Mouse (Mus musculus) kidney, embryonic 14.5 days (tissue): ENCODE results near the gene Ctnnd2. TPM values are rescaled to one million over a fixed set of nuclear protein-coding genes. Genes with fewer than 3 reads are reported as not detected.
A peak's percentile ranks its signal among the peaks of the same experiment; 100 is the strongest.

Experiments
- ATAC-seq: fragments of 200-750 bp; cut with Nextera tagmentation; 2 replicates; pipeline ENCODE4 v1.8.0; 2017; ENCODE audit warnings: moderate number of reproducible peaks, mild to moderate bottlenecking, moderate TSS enrichment, moderate library complexity; ENCODE audit not compliant: low FRiP score, low TSS enrichment
- H3K27ac ChIP-seq: fragments of 300-500 bp; sonication (generic); 2 replicates; pipeline ENCODE4 v1.5.1; 2014; ENCODE audit warnings: low read depth, mild to moderate bottlenecking, low read length, moderate library complexity, mixed read lengths
- H3K27me3 ChIP-seq: fragments of 300-500 bp; sonication (generic); 2 replicates; pipeline ENCODE4 v1.6.1; 2014; ENCODE audit warnings: mild to moderate bottlenecking, low read length; ENCODE audit not compliant: control insufficient read depth, insufficient read depth
- H3K36me3 ChIP-seq: fragments of 300-500 bp; sonication (generic); 2 replicates; pipeline ENCODE4 v1.6.1; 2014; ENCODE audit warnings: low read length, mixed read lengths; ENCODE audit not compliant: control insufficient read depth, insufficient read depth
- H3K4me1 ChIP-seq: fragments of 300-500 bp; sonication (generic); 2 replicates; pipeline ENCODE4 v1.6.1; 2014; ENCODE audit warnings: low read length, mixed read lengths; ENCODE audit not compliant: control insufficient read depth, insufficient read depth
- H3K4me2 ChIP-seq: fragments of 300-500 bp; sonication (generic); replicated peaks from 2 replicates; pipeline ENCODE4 v1.6.1; 2014; ENCODE audit warnings: low read depth, mild to moderate bottlenecking, low read length
- H3K4me3 ChIP-seq: fragments of 300-500 bp; sonication (generic); 2 replicates; pipeline ENCODE4 v1.5.1; 2014; ENCODE audit warnings: mild to moderate bottlenecking, low read length
- H3K9ac ChIP-seq: fragments of 300-500 bp; sonication (generic); 2 replicates; pipeline ENCODE4 v1.6.1; 2014; ENCODE audit warnings: low read depth, mild to moderate bottlenecking, low read length, moderate library complexity
- H3K9me3 ChIP-seq: fragments of 300-500 bp; sonication (generic); 2 replicates; pipeline ENCODE4 v1.6.1; 2016; ENCODE audit warnings: low read length; ENCODE audit not compliant: control insufficient read depth
- WGBS: fragments of 180-500 bp; shearing (Covaris S2); extraction: QIAGEN DNeasy Blood & Tissue Kit; methylation state at CpG from one replicate; pipeline ENCODE4 v1.1.7; 2014; 5-methylcytosine and 5-hydroxymethylcytosine counted together
- polyA plus RNA-seq: library from polyadenylated mRNA; unstranded; fragments of >200 nt; fragmentation: Nextera tagmentation; extraction: Ambion mirVana; gene quantifications from 2 replicates; pipeline ENCODE4 v1.2.1, GENCODE M21; 2014

Gene Ctnnd2
- polyA plus RNA-seq, 1 experiment from 2014 or later = 4.6 TPM

DNA sequence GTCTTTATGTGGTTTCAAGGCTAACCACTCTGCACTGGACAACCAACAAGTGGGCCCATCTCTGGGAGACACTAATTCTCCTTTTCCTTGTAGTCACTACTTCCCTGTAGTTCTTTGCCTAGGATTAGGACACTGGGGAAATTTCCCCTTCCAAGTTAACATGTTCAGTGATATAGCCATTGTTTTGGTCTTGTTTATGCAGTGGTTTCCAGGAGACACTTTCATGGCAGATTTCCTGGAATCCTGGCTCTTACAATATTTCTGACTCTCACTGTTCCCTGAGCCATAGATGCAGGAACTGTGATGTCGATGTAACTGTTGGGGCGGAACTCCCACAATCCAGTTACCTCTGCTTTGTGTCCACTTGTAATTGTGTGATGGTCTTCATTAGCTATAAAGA, 814.5 kb downstream of the Ctnnd2 start:
- no peaks in the 10 kb centered on the region for H3K36me3 ChIP-seq
- H3K27ac ChIP-seq = no peak overlapping the region
- no peak overlapping the region for H3K4me3 ChIP-seq
- no peak overlapping the region for H3K4me2 ChIP-seq
- no peak overlapping the region for H3K9ac ChIP-seq
- H3K9me3 ChIP-seq = no peaks in the 10 kb centered on the region
- H3K4me1 ChIP-seq = peaks cover 7% of the 10 kb centered on the region; the same call in 1 of the 2 replicates
- 90% methylated on average over 2 of the region's 2 CpGs for WGBS
- ATAC-seq = no peak
- no peaks in the 10 kb centered on the region for H3K27me3 ChIP-seq

DNA sequence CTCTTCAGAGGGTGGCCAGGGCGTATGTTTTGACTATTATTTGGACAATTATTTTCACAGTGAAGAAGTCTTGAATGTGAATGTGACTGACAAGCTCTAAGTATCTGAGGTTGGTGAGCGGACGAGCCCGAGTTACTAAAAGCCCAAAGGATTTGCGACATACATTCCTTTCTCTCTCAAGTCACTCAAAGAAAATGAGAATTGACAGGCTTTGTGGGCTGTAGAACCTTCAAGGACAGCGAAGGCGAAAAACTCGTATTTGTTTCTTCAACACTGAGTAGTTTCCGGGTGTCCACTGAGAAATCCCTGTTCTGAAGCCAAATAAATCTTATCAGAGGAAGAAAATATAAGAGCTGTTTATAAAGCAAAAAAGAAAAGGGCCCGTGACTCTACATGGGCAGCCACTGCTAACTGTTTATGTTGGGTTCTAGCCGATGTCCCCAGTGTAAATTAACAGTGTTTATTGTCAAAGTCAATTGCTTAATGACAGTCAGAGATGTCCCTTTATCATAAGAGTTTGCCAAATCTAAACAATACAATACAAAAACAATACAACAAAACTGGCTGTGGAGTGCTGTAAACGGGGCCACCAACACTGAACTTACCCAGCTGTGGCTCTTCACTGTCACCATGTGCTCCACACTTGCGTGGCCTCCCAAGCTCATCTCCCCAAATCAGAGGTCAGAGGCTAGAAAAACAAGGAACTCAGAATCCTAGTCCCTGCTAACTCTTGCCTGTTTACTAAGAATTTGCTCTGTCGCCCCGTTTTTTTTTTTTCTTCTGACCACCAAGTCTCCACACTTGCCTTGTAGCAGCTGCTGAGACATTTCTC, 818.2 kb downstream of the Ctnnd2 start:
- H3K9me3 ChIP-seq = no peaks in the 10 kb centered on the region
- no peaks in the 10 kb centered on the region for H3K27me3 ChIP-seq
- 30% methylated on average over 15 of the region's 15 CpGs for WGBS
- no peak overlapping the region for H3K4me3 ChIP-seq
- no peak overlapping the region for H3K27ac ChIP-seq
- peaks cover 7% of the 10 kb centered on the region; the same call in 1 of the 2 replicates for H3K4me1 ChIP-seq
- H3K36me3 ChIP-seq = no peaks in the 10 kb centered on the region
- H3K4me2 ChIP-seq = no peak overlapping the region
- H3K9ac ChIP-seq = no peak overlapping the region
- ATAC-seq = peak; percentile 73; the same call in 1 of the 2 replicates

DNA sequence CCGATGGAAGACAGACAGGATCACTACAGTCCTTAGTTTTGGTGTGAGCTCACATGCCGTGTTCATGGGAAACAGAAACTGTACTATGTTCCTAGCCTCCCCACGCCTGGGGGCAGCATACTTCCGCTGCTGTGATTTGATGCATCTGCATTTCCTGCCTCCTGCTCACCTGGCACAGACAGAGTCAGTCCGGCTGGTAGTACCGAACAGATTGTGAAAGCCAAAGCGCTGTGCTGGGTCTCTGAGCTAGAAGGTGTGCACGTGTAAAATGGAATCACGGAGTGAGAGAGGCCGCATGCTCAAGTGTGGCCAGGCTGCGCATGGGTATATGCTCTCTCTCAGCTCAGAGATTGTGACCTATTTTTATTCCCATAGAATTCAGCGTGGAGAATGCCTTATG, 820.0 kb downstream of the Ctnnd2 start:
- no peak overlapping the region for H3K9ac ChIP-seq
- no peaks in the 10 kb centered on the region for H3K27me3 ChIP-seq
- H3K36me3 ChIP-seq = no peaks in the 10 kb centered on the region
- H3K27ac ChIP-seq = no peak overlapping the region
- H3K4me1 ChIP-seq = peaks cover 7% of the 10 kb centered on the region; the same call in 1 of the 2 replicates
- H3K9me3 ChIP-seq = no peaks in the 10 kb centered on the region
- 81% methylated on average over 12 of the region's 12 CpGs for WGBS
- no peak for ATAC-seq
- H3K4me2 ChIP-seq = no peak overlapping the region
- no peak overlapping the region for H3K4me3 ChIP-seq

DNA sequence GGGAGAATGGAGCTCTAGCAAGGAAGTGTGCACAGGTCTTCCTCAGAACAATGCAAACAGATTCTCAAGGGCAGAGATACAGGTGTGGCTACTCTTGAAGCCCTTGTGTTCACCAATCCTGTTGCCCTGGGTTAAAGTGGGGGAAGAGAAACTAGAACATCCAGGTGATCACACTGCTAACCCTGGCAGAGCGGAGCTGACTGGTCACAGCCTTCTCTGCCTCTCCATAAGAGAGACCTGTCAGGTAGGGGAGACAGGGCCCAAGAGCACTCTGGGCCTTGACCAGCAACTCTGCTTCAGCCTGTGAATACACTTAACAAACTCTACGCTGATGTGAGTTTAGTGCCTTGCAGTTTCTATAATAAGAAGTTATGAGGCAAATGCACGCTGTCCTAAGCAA, 820.5 kb downstream of the Ctnnd2 start:
- Histone ChIP-seq H3K4me3 (no peak overlapping the region), H3K4me2 (no peak overlapping the region), H3K9ac (no peak overlapping the region), H3K27ac (no peak overlapping the region), H3K36me3 (no peaks in the 10 kb centered on the region), H3K4me1 (peaks cover 7% of the 10 kb centered on the region; the same call in 1 of the 2 replicates), H3K27me3 (no peaks in the 10 kb centered on the region), H3K9me3 (no peaks in the 10 kb centered on the region)
- WGBS = 85% methylated on average over 3 of the region's 3 CpGs
- no peak for ATAC-seq

DNA sequence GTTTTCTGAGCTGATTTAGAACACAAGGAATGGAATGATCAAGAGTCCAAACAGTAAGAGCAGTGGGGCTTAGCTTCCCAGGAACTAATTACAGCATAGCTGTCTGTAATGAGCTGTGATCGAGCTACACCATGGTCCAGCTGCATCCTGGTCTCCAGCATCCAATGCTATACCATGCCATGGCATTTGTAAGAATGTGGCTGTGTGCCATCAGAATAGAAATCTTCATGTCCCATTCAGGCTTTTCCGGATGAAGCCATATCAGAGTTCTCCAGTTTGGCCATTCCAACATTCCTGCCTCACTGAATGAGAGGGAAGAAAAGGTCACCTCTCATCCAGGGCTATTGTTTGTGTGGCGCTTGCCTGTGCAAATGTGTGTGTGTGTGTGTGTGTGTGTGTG, 823.0 kb downstream of the Ctnnd2 start:
- H3K4me3 ChIP-seq = no peak overlapping the region
- ATAC-seq = no peak
- no peak overlapping the region for H3K4me2 ChIP-seq
- no peaks in the 10 kb centered on the region for H3K9me3 ChIP-seq
- H3K4me1 ChIP-seq = peaks cover 4% of the 10 kb centered on the region; the same call in 1 of the 2 replicates
- no peak overlapping the region for H3K27ac ChIP-seq
- no peaks in the 10 kb centered on the region for H3K27me3 ChIP-seq
- WGBS = 84% methylated on average over 3 of the region's 3 CpGs
- H3K9ac ChIP-seq = no peak overlapping the region
- no peaks in the 10 kb centered on the region for H3K36me3 ChIP-seq

DNA sequence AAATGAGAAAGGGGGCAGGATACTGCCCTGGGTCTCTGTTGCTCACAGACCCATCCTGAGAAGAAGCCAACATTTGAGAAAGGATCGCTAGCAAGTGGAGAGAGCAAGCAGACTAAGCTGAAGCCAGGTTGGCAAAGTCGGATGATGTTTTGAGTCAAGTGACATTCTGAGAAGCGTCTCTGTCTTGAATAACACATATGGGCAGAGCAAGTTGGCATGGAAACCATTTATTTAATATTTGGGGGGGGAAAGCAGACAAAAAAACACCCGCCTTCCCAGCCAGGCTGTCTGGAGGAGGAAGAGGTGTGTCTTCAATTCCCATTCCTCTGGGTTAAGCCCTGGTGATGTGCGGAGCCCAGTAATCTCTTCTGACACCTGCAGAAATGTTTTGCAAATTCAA, 832.1 kb downstream of the Ctnnd2 start:
- no peaks in the 10 kb centered on the region for H3K36me3 ChIP-seq
- H3K27me3 ChIP-seq = no peaks in the 10 kb centered on the region
- H3K4me2 ChIP-seq = no peak overlapping the region
- no peak overlapping the region for H3K27ac ChIP-seq
- ATAC-seq = no peak
- H3K9me3 ChIP-seq = no peaks in the 10 kb centered on the region
- no peak overlapping the region for H3K9ac ChIP-seq
- H3K4me1 ChIP-seq = no peaks in the 10 kb centered on the region
- 90% methylated on average over 5 of the region's 5 CpGs for WGBS
- H3K4me3 ChIP-seq = no peak overlapping the region

DNA sequence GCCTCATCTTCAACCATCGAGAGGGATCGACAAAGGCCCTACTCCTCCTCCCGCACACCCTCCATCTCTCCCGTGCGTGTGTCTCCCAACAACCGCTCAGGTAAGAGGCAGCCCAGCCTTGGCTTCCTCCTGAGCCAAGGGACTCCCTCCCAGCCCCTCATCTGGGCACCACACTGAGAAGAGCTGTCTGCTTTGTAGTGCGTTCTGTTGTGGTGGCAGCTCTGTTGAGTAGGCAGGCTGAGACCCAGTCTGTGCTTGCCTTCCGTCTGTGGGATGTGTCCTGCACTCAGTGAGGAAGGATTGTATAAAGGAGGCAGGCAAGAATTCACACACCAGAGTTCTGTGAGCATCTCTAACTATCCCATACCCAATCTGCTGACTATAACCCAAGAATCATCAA, 832.6 kb downstream of the Ctnnd2 start:
- no peak for ATAC-seq
- Histone ChIP-seq H3K9ac (no peak overlapping the region), H3K27me3 (no peaks in the 10 kb centered on the region), H3K4me3 (no peak overlapping the region), H3K36me3 (no peaks in the 10 kb centered on the region), H3K9me3 (no peaks in the 10 kb centered on the region), H3K4me1 (no peaks in the 10 kb centered on the region), H3K4me2 (no peak overlapping the region), H3K27ac (no peak overlapping the region)
- WGBS = 81% methylated on average over 8 of the region's 8 CpGs

DNA sequence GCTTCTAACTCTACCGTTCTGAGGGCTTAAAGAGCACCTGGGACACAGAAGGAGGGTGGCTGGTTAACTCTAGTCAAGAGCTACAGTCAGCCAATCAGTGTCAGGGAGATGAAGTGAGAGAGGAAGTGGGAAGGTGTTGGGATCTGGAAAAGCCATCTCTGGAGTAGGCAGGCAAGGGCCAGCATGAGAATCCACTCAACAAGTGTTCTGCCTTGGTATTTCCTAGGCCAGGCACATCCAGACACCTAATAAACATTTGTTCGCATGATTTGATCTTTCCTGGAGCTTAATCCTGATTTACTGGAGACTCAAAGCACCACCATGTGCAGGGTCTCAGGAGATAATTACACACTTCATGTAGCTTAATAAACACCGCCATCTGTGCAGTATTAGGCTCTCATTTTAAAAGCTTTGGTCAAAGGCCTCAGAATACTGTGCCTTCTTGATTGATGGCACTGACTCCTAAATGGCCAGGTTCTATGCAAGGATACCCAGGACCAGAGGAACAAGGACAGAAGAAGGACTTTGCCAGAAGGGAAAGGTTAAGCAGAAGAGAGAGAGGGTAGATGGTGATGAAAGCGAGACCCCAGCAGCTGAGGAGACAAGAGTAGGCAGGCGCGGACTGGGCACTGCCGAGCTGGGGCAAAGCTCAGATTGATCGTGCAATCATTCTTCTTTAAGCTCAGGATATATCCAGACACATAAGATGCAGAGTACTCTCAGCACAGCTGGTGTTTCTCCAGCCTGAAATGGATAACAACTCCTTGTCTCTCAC, 833.8 kb downstream of the Ctnnd2 start:
- H3K4me1 ChIP-seq = no peaks in the 10 kb centered on the region
- WGBS = 62% methylated on average over 8 of the region's 8 CpGs
- no peaks in the 10 kb centered on the region for H3K9me3 ChIP-seq
- H3K4me2 ChIP-seq = no peak overlapping the region
- H3K4me3 ChIP-seq = no peak overlapping the region
- no peaks in the 10 kb centered on the region for H3K27me3 ChIP-seq
- H3K9ac ChIP-seq = no peak overlapping the region
- H3K27ac ChIP-seq = no peak overlapping the region
- ATAC-seq = peak; percentile 60
- H3K36me3 ChIP-seq = no peaks in the 10 kb centered on the region

DNA sequence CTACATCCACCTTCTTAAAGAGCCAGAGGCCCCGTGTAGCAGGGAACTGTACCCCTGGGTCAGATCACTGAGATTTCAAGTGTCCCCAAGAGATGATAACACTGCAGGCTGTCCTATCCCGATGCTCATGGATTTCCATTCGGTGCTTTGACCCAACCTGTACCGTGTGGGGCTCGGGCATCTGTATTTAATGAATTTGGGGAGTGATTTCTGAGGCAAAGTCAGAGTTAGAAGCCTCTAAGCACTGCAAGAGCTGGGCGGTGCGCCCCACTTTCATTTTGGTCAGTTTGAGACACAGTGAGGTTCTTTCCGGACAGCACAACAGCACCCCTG, 834.4 kb downstream of the Ctnnd2 start:
- Histone ChIP-seq H3K27me3 (no peaks in the 10 kb centered on the region), H3K9ac (no peak overlapping the region), H3K27ac (no peak overlapping the region), H3K4me1 (no peaks in the 10 kb centered on the region), H3K4me3 (no peak overlapping the region), H3K9me3 (no peaks in the 10 kb centered on the region), H3K36me3 (no peaks in the 10 kb centered on the region), H3K4me2 (no peak overlapping the region)
- WGBS = 92% methylated on average over 8 of the region's 8 CpGs
- no peak for ATAC-seq
